ENCODE assay signal across 15 mouse cellular contexts in genomic region chr4:144961232-144961631, GRCm38 (mm10).
DNase-seq lines count a peak whose midpoint lies in the region; ATAC-seq and TF ChIP-seq lines count a peak whose summit lies in the region.
"Had no signal": no experiment of that assay in that cellular context is flagged by ENCODE, and none has a peak within 500 bp of the region (broad histone marks: within the 10 kb centered on the region; RNA-seq: fewer than 3 reads in every experiment).

No protein-coding gene starts in this region.

- H3K9ac ChIP-seq in liver, embryonic 12.5 days, result no peak overlapping the region
- no peak overlapping the region for H3K9ac ChIP-seq in stomach, postnatal 0 days (ENCODE audit: low read length)
- H3K9ac ChIP-seq: forebrain, postnatal 0 days; heart, embryonic 12.5 days; neural tube, embryonic 12.5 days had no signal

- peak overlapping the region; percentile 100 for H3K27ac ChIP-seq in kidney, adult 2 months (ENCODE audit: insufficient read depth, low read depth, low read length)
- peak overlapping the region; percentile 65 for H3K27ac ChIP-seq in testis, adult 2 months (ENCODE audit: control insufficient read depth, insufficient read depth, low read depth, low read length)
- H3K27ac ChIP-seq in liver, embryonic 12.5 days, result peak overlapping the region; percentile 54; the same call in 1 of the 2 replicates
- H3K27ac ChIP-seq in stomach, postnatal 0 days (replicated peaks), result peak overlapping the region; percentile 84
- H3K27ac ChIP-seq: neural tube, embryonic 12.5 days had no signal

- no peaks in the 10 kb centered on the region; the same call in 1 of the 2 replicates for H3K36me3 ChIP-seq in kidney, adult 2 months (ENCODE audit: control insufficient read depth, insufficient read depth, low read length)
- H3K36me3 ChIP-seq in testis, adult 2 months (ENCODE audit: control insufficient read depth, insufficient read depth, low read length), result no peaks in the 10 kb centered on the region
- no peaks in the 10 kb centered on the region for H3K36me3 ChIP-seq in liver, embryonic 12.5 days
- no peaks in the 10 kb centered on the region for H3K36me3 ChIP-seq in stomach, postnatal 0 days (ENCODE audit: control insufficient read depth, insufficient read depth, low read length)
- H3K36me3 ChIP-seq: heart, embryonic 12.5 days; neural tube, embryonic 12.5 days had no signal

- TF ChIP-seq POLR2A in kidney, adult 2 months (IDR thresholded peaks at IDR 0.05; ENCODE audit: low read depth, low read length), result no peak
- no peak for TF ChIP-seq POLR2A in testis, adult 2 months (IDR thresholded peaks at IDR 0.05; ENCODE audit: control insufficient read depth, low read depth, low read length)

- no peaks in the 10 kb centered on the region for H3K27me3 ChIP-seq in kidney, adult 2 months (replicated peaks; ENCODE audit: control insufficient read depth, insufficient read depth, low read length)
- H3K27me3 ChIP-seq in testis, adult 2 months (ENCODE audit: control insufficient read depth, insufficient read depth, low read length), result no peaks in the 10 kb centered on the region
- no peaks in the 10 kb centered on the region; the same call in 1 of the 2 replicates for H3K27me3 ChIP-seq in liver, embryonic 12.5 days (replicated peaks)
- no peaks in the 10 kb centered on the region for H3K27me3 ChIP-seq in stomach, postnatal 0 days (ENCODE audit: control insufficient read depth, insufficient read depth, low read length)
- H3K27me3 ChIP-seq: heart, embryonic 12.5 days; neural tube, embryonic 12.5 days had no signal

- 57% methylated on average over 4 of the region's 4 CpGs for WGBS in kidney, adult 2 months
- 80% methylated on average over 4 of the region's 4 CpGs for WGBS in liver, embryonic 12.5 days (ENCODE audit: insufficient replicate concordance)
- WGBS in stomach, postnatal 0 days, result 69% methylated on average over 4 of the region's 4 CpGs

- no peak for TF ChIP-seq EP300 in stomach, postnatal 0 days (optimal IDR thresholded peaks at IDR 0.05)

- H3K4me1 ChIP-seq in kidney, adult 2 months (ENCODE audit: control insufficient read depth, insufficient read depth, low read length), result peaks cover 26% of the 10 kb centered on the region
- H3K4me1 ChIP-seq in testis, adult 2 months (ENCODE audit: control insufficient read depth, insufficient read depth, low read length), result no peaks in the 10 kb centered on the region
- peaks cover 23% of the 10 kb centered on the region; the same call in 1 of the 2 replicates for H3K4me1 ChIP-seq in liver, embryonic 12.5 days
- no peaks in the 10 kb centered on the region for H3K4me1 ChIP-seq in stomach, postnatal 0 days (replicated peaks; ENCODE audit: control insufficient read depth, insufficient read depth)
- H3K4me1 ChIP-seq: neural tube, embryonic 12.5 days had no signal

- peak; percentile 71 for DNase-seq in kidney, adult 2 months
- DNase-seq in kidney, adult 11 months, result no peak
- no peak for DNase-seq in testis, postnatal 10 days (ENCODE audit: low spot score)
- no peak for DNase-seq in stomach, postnatal 0 days (ENCODE audit: low spot score)
- DNase-seq in adrenal gland, postnatal 4 days (ENCODE audit: low spot score in 2 of 2), result no peak
- DNase-seq: cerebellum, adult 8-10 months; embryo, embryonic 11 days; forebrain, postnatal 0 days; thymus, postnatal 25 days had no signal

- TF ChIP-seq CTCF in kidney, adult 2 months (conservative IDR thresholded peaks at IDR 0.05; ENCODE audit: insufficient read depth, insufficient read length, low read depth, low read length), result no peak
- TF ChIP-seq CTCF in testis, adult 2 months (IDR thresholded peaks at IDR 0.05; ENCODE audit: control insufficient read depth, insufficient read depth, insufficient replicate concordance, low read depth, low read length), result no peak
- TF ChIP-seq CTCF in stomach, postnatal 0 days (IDR thresholded peaks at IDR 0.05; ENCODE audit: low read depth), result no peak

- no peaks in the 10 kb centered on the region for H3K9me3 ChIP-seq in liver, embryonic 12.5 days (replicated peaks)
- no peaks in the 10 kb centered on the region for H3K9me3 ChIP-seq in stomach, postnatal 0 days (ENCODE audit: control insufficient read depth, low read length)
- H3K9me3 ChIP-seq: heart, embryonic 12.5 days; neural tube, embryonic 12.5 days had no signal

- no peak overlapping the region for H3K4me2 ChIP-seq in liver, embryonic 12.5 days
- no peak overlapping the region for H3K4me2 ChIP-seq in stomach, postnatal 0 days (replicated peaks; ENCODE audit: low read depth)
- H3K4me2 ChIP-seq: heart, embryonic 12.5 days; neural tube, embryonic 12.5 days had no signal

- no peak overlapping the region for H3K4me3 ChIP-seq in kidney, adult 2 months (ENCODE audit: insufficient read depth, low read depth, low read length)
- no peak overlapping the region for H3K4me3 ChIP-seq in testis, adult 2 months (ENCODE audit: control insufficient read depth, low read depth, low read length)
- H3K4me3 ChIP-seq in liver, embryonic 12.5 days, result no peak overlapping the region
- no peak overlapping the region for H3K4me3 ChIP-seq in stomach, postnatal 0 days (ENCODE audit: low read depth, low read length)
- H3K4me3 ChIP-seq: heart, embryonic 12.5 days; neural tube, embryonic 12.5 days had no signal

- no peak for ATAC-seq in liver, embryonic 12.5 days
- peak; percentile 29; the same call in 1 of the 2 replicates for ATAC-seq in stomach, postnatal 0 days (ENCODE audit: low FRiP score, low TSS enrichment)
- ATAC-seq in frontal cortex, adult (ENCODE audit: low TSS enrichment), result no peak
- ATAC-seq: forebrain, postnatal 0 days; midbrain, embryonic 16.5 days had no signal
